Mouse (Mus musculus) cerebellum, postnatal 4 days (tissue): ENCODE results near the gene Rsbn1l.
"Not testable (repeated sequence)": the region's sequence is repeated elsewhere in the genome, so short reads cannot be mapped to it uniquely, and the experiment has no call there.

ENCODE experiments used
- DNase-seq, 2 experiments: peaks; one replicate each; pipeline ENCODE4 v3.0.0; 2022; ENCODE audit warnings: low spot score in 2 of 2, mixed read lengths in 1 of 2

Rsbn1l gene

GRCm38 (mm10) chr5:20950516-20950854, 5.7 kb downstream of the Rsbn1l start:
- DNase-seq = no peak

GRCm38 (mm10) chr5:20950093-20950492, 6.1 kb downstream of the Rsbn1l start:
- no peak for DNase-seq

- DNase-seq = no peak
Observed at GRCm38 (mm10) chr5:20946906-20947305, 9.3 kb downstream of the Rsbn1l start.

- DNase-seq = no peak
Observed at GRCm38 (mm10) chr5:20944961-20945748, 11.0 kb downstream of the Rsbn1l start.

GRCm38 (mm10) chr5:20943791-20944190, 12.4 kb downstream of the Rsbn1l start:
- DNase-seq = not testable (repeated sequence)

- no peak for DNase-seq
Observed at GRCm38 (mm10) chr5:20942523-20942922, 13.7 kb downstream of the Rsbn1l start.

GRCm38 (mm10) chr5:20941205-20941604, 15.0 kb downstream of the Rsbn1l start:
- DNase-seq = no peak

GRCm38 (mm10) chr5:20940696-20941095, 15.5 kb downstream of the Rsbn1l start:
- no peak for DNase-seq

GRCm38 (mm10) chr5:20940040-20940571, 16.1 kb downstream of the Rsbn1l start:
- no peak for DNase-seq

GRCm38 (mm10) chr5:20938523-20938922, 17.7 kb downstream of the Rsbn1l start:
- no peak for DNase-seq

- DNase-seq = no peak
Observed at GRCm38 (mm10) chr5:20935934-20936333, 20.3 kb downstream of the Rsbn1l start.

GRCm38 (mm10) chr5:20932585-20932984, 23.6 kb downstream of the Rsbn1l start:
- no peak for DNase-seq

- no peak for DNase-seq
Observed at GRCm38 (mm10) chr5:20931300-20931699, 24.9 kb downstream of the Rsbn1l start.

GRCm38 (mm10) chr5:20930430-20930829, 25.8 kb downstream of the Rsbn1l start:
- no peak for DNase-seq

GRCm38 (mm10) chr5:20929669-20930151, 26.5 kb downstream of the Rsbn1l start:
- DNase-seq = no peak

GRCm38 (mm10) chr5:20925451-20925850, 30.7 kb downstream of the Rsbn1l start:
- no peak for DNase-seq

- DNase-seq = no peak
Observed at GRCm38 (mm10) chr5:20924608-20925007, 31.6 kb downstream of the Rsbn1l start.

GRCm38 (mm10) chr5:20919566-20919965, 36.6 kb downstream of the Rsbn1l start:
- DNase-seq = no peak

- no peak for DNase-seq
Observed at GRCm38 (mm10) chr5:20918967-20919366, 37.2 kb downstream of the Rsbn1l start.

- DNase-seq = peak; percentile 48 to 60
Observed at GRCm38 (mm10) chr5:20913372-20914275, 42.6 kb downstream of the Rsbn1l start.

- no peak for DNase-seq
Observed at GRCm38 (mm10) chr5:20911741-20912140, 44.5 kb downstream of the Rsbn1l start.

- no peak for DNase-seq
Observed at GRCm38 (mm10) chr5:20906191-20906590, 50.0 kb downstream of the Rsbn1l start.
